Mouse (Mus musculus) retina, adult 2 months (tissue): Measurements from ENCODE around the gene Mitf.

Experiments
- DNase-seq: peaks from one replicate; pipeline ENCODE4 v3.0.0-alpha.2; 2012; ENCODE audit warnings: low read depth, low spot score

The Mitf gene

DNA sequence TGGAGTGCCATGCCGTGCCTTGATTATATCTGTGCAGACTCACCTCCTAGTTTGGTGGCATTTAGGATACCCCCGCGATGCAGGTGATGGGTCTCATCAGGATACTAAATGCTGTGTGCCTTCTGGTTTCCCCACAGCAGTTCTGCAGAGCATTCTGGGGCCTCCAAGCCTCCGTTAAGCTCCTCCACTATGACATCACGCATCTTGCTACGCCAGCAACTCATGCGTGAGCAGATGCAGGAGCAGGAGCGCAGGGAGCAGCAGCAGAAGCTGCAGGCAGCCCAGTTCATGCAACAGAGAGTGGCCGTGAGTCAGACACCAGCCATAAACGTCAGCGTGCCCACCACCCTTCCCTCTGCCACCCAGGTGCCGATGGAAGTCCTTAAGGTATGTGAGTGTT lies 134.1 kb downstream of the Mitf start:
- no peak for DNase-seq

DNA sequence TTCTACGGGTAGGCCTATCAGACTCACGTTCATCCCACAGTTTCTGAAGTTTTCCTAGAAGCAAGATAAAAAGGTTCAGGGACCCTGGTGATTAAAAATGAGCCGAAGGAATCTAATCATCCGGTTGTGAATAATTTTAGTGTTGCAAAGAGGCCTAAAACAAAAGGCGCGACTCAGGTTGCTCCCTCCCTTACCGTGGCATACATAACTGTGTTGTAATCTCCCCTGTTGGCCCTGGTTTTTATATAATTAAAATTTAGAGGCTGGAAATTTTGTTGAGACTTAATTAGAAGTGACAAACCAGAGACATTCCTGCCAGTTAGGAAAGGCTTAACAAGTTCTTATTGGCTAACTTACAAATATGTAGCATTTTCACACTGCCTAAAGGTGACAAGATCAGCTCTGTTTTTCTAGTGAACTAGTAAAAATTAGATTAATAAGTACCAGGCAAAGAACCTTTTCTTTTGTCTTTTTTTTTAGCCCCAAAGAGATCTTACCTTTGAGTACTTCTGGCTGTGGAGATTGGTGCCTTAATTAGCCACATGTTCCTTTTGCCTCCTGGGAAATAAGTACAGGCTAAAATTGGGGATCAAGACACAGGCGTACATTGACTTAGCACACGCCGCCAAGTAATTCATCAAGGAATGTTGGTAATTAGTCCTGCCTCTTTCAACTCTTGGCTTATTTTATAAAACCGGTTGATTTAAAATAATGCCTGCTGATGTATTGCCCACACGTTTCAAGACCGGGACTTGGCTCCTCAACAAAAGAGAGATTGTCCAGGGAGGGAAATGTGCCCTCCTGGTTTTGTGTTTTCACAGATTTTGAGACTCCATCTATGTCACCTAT lies 143.4 kb downstream of the Mitf start:
- no peak for DNase-seq

DNA sequence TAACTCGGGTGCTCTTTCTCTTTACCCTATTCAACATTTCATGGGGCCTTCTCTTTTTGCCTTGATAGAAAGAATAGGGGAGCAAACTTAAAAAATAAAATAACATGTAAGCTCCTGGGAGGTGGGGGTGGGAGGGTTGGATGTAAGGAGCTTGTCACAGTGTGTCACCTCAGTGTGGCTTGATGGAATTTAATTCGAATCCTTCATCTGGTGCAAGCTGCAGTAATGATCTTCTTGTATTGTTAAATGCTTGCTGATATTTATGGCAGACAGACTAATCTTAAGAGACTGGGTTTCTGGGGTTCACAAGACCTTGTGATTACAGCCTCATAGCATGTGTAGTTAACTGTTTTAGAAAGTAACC lies 144.0 kb downstream of the Mitf start:
- no peak for DNase-seq

DNA sequence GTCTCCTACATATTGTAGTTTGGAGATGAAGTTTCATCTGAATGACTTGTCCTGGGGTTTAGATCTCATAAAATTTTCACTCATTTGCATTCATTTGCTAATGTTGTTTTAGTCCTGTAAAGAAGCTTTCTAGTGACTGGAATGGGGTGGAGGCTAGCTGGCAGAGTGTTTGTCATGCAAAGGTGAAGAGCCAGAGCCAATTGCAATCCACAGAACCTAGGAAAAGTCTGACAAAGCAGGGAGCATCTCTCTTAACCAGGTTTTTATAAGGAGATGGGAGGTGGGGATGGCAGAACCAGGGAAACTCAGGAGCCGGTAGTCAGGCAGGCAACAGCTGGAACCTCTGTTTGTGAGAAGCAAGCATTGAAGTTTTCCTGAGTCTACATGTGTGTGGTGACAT lies 144.9 kb downstream of the Mitf start:
- no peak for DNase-seq

DNA sequence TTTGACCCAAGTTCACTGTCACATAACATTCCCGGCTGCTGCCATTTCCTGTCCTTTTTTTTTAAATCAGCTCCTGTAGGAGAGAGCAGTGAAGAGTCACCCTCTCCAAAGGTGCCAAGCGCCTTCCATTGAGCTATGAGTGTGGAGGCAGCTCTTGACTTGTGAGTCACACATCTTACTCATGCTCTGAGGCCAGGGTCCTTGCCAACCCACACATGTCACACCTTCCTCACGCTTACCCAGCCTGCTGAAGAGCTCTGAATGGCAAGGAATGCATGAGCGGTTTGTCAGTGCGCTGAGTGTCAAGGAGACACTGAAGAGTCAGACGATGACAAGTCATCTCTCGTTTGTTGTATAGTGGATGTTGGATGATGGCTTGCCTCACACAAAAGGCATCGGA lies 146.0 kb downstream of the Mitf start:
- DNase-seq: no peak

DNA sequence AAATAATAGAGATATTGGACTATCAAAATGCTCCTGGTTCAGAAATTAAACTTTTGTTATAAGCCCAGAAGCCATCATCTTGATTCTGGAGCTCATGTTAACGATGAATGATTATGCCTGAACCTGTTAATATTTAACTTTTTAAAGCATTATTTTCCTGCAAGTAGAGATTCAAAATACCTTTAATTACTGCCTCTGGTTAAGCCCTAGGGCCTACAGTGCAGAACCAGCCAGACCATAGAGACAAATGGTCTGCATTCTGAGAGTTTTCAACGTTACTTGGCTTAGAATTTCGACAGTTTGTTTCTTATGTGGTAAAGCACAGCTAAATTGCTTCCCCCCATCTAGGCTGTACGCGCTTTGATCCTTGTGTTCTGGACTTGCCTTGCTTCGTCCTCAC lies 149.3 kb downstream of the Mitf start:
- DNase-seq: no peak

DNA sequence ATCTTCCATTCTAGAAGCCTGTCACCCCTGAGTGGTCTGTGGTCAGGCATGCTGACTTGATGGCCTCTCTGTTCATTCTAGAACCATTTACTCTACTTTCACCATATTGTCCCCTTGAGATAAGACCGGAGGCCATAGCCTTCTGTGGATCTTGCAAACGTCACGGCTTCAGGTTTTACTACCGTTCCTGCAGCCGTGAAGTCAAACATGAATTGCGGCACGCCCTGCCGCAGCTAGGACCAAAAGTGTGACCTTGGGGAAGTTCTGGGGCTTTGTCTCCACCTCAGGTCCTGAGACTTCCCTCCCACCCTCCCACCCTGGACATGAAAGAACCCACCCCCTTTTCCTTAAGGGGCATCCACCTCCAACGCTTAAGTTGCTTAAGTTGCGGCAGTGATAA lies 149.8 kb downstream of the Mitf start:
- no peak for DNase-seq

DNA sequence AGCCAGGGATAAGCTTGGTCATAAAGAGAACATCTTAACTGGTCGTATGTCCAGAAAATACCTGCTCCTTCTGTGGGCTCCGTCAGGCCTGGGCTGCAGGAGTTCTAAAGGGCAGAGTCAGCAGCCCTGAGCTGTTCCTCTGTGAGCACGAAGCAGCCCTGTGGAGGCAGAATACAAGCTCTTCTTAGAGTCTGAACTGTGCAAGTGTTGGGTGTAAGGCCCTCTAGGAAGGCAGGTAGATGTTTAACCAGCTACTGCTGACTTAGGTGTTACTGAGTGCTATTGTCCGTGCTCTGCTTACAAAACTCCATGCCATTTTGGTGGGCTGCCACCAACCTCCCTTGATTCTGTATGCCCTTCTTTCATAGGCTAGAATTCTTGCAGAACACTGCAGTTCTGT lies 151.4 kb downstream of the Mitf start:
- DNase-seq: no peak

DNA sequence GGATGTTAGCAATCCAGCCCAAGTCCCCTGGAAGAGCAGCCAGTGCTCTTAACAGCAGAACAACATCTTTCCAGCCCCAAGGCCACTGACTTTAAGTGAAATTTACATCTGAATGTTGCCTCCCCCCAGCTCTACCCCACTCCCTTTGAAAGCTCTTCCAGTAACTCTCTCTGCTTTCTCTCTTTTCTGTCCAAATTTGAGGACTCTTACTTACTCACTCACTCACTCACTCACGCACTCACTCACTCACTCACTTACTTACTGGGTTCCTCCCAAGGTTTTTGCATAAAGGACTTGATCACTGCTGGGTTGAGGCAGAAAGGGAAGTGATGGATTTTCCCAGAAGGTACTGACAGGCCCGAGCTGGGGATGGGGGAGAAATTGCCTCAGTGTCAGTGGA lies 154.9 kb downstream of the Mitf start:
- DNase-seq: no peak

DNA sequence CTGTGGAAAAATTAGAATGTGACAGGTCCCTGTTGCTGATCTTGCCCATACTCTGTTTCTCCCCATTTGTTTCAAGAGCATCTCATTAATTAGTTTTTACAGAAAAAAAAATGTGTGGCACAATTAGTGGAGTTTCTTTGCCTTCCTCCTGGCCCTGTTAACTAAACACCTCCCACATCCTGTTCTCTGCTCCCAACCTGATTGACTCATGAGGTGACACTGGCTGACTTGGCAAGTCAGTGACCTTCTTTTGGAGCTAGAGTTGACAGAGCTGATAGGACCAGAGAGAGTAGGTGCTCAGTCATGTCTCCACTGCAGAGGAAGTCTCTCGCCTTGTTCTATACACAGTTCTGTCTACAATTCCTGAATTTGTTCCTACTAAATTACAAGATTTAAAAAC lies 155.5 kb downstream of the Mitf start:
- no peak for DNase-seq

DNA sequence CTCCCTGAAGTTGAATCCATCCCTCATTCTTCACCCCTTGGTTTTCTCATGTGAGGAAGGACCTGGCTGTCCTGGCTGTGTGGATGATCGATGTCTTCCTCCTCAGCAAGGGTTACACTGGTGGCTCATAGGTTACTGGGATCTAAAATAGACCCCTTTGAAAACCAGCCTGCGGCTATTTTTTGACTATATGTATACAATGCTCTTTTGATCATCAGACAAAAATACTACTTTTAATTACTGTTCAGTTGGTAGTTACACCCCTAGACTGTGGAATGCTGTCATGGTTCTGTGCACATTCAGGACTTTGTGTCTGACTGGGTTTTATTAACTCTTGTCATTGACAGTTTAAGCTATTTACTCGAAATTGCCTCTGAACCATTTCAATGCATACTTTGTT lies 157.9 kb downstream of the Mitf start:
- DNase-seq: no peak

DNA sequence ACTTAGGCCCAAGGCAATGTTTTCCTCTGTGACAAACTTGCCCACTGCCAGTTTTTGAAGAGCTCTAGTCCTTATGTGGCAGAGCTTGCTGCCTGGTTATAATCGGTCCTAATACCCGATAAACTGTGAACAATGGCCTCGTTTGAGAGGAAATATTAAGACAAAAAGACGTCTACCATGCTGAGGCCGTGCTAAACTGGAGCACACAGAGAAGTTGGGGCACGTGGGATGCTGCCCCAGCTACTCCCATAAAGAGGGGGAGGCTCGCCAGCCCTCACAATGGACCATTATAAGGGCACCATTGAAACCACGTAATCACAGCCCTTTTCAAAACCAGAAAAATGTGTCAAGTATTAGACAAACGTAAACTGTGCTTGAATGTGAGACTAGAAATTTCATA lies 174.8 kb downstream of the Mitf start:
- DNase-seq: no peak

DNA sequence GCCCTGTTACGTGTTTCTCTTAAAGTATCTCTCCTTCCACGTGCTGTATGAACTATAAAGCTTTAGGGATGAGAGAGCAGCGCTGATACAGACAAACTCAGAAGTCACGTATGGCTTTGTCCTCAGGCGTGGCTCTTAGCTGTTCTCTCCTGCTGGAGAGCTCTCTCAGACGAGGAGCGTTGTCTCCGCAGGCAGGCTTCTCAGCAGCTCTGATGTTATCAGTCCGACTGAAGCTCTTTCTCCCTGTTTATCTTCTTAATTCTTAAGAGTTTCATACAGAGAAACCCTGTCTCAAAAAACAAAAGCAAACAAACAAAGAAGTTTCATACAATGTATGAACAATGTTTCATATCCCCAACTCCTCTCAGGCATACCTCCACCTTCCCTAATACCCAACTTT lies 178.8 kb downstream of the Mitf start:
- no peak for DNase-seq

DNA sequence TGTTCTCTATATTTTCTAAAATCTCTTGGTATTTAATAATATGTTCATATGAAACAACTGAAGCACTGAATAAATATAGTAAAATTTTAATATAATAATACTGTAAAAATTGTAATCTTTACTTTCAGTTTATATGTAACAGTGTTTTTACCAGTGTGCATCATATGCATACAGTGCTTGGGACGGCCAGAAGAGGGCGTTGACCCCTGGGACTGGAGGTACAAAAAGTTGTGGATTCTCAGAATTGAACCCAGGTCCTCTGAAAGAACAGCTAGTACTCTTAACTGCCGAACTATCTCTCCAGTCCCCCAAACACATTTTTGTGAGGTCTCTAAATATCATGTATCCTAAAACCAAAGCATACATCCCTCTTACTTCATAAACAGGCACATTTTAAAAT lies 179.6 kb downstream of the Mitf start:
- DNase-seq: no peak

DNA sequence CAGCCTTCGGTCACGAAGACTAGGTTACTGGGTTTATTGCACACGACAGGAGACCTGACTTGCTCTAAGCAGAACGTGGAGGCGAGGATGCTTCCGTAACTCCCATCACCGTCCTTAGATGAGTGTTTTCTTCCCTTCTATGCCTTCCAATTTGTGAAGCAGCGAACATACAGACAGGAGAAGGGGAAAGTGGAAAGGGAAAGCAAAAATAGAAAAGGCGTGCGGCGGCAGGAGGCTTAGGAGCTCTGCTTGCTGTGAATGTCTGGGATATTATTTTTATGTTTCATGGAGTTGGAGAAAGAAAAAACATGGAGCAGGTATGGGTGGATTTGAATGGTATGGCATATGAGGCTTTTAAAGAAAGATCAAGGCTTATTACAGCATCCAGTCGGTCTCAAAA lies 186.7 kb downstream of the Mitf start:
- DNase-seq: no peak

DNA sequence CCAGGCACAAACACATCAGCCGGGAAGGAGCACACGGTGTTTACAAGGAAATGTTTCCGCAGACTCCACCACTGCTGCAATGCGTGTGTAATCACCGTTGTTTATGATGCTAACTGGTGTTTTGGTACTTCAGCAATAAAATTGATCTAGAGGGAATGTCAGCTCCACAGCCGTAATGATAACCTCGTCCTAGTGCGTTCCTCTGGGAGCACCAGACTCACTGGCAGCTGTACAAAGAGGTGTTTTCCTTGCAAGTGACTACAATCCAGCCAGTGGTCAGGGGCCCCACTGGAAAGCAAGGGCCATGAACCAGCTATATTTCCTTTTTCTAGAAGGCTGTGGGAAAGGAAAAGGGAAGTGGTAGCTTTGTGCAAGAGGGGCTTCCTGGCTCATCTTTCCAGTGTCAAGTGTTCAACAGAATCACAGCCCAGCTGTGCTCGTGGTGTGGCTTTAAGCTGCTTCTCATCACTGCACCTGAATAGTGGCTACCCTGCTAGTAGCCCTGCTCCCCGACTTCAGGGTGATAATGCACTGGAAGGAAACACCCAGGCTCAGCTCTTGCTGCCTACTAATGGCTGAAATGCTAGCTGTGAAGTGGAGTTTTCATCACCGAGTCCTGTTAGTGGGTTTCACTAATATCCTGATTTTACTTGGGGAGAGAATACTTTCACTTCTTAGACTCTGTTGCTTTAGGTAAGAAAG lies 188.9 kb downstream of the Mitf start:
- no peak for DNase-seq

DNA sequence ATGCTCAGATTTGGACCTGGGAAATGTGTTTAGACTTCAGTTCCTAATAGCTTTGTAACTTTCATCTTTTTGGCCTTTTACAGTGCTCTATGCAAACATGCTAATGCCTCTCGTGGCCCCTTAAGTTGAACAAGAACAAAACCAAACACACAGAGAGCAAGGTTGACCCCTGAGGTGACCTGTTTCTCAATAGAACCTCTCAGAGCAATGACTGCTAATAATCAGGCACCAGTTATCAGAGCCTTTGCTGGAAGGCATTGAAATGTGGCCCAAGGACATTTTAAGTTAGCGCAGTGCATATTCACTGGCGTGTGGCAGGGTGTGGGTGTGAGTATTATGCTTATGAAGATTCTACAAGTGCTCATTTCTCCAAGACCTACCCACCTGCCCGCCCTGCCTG lies 194.7 kb downstream of the Mitf start:
- no peak for DNase-seq

DNA sequence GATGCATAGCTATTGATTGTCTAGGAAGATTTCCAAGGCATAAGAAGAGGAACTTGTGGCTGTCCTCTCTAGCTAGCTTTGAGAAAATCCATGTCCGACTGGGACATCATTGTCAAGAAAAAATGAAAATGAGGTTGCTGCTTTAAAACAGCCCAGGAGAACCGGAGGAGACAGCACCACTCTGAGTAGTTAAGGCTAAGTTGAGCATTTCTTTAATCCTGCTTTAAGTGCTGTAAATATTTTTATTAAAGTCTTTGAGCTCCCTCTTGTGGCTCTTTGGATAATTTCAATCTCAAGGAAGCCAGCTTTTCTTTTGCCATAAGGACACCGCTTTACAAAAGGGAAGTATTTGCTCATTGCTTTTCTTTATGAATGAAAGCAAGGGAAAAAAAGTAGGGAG lies 196.3 kb downstream of the Mitf start:
- DNase-seq: peak; percentile 46

DNA sequence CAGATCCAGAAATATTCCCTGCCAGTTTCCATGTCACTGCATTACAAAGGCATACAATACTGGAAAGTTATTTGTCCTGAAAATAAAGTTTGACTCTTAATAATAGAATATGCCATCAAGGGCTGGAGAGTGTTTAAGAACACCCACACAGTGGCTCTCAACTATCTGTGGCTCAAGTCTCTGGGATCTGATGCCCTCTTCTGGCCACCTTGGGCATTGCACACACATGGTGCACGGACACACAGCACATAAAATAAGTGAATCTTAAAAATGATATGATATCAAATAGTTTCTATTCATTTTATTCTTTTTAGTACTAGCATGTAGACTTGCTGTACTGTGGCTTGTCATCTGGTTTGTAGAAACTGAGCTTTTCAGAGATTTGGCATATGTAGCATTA lies 198.7 kb downstream of the Mitf start:
- DNase-seq: no peak

DNA sequence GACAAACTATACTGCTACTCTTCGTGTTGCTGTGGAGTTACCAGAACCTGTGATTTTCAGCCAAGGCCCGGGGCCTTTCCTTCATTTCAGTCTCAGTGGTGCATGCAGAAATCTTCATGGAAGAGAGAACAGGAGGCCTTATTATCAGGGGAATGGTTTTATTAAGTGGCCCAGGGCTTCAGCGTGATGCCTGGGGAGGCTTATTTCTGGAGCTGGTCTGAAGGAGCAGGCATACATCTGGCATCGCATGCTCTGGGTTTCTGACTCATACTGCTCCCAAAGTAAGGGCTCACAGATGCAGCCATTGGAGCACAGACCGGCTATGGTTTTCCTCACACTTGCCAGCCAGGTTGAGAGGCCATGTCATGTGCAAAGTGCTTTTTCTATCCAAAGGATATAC lies 208.2 kb downstream of the Mitf start:
- DNase-seq: no peak

DNA sequence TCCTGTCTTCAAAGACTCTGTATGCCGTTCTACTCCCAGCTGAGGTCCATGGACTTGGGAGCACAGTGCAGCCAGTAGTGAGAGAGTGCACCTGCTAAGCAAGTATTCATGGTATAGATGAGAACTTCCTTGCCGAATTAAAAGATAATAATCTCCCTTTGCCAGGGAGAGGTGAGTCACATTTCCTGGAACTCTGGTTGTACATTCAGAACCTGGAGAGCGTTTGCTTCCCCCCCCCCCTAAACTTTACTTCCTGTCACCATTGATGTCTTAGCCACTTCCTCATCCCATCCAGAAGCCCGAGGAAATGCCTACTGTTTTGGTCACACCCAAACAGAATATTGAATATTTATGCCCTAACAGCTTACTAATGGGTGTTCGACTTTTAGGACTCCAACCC lies 209.0 kb downstream of the Mitf start:
- DNase-seq: no peak

DNA sequence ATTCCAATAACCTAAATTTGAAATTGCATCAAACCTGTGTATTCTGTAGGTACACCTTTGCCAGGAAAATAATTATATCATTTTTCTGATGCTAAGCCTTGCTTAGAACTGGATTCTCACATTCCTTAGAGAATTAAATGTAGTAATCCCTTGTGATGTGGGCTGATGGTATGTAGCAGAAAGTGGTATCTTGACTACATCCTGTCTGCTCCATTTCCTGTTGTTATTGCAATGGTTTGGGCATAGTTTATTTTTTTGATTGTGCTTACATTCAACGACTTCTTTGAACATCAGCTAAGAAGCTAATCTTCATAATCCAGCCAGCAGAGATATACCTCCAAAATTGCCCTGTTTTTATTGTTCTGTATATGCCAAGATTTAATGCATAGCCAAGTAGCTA lies 217.0 kb downstream of the Mitf start:
- no peak for DNase-seq

DNA sequence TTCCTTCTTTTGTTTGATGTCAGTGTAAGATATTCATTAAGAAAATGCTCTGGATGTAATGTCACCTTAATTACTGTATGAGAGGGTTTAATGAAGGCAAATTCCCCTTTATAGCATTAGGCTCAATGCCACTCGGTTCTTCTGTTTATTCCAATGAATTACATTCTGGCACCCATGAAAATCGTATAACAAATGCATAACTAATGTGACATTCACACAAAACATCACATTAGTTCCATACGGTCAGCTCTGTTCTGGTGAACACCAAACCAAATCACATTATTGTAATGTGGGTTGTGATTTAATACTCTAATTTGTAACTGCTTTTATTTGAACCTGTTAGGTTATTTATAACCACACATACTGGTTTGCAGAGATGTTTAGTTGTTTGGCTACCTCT lies 231.7 kb downstream of the Mitf start:
- no peak for DNase-seq

DNA sequence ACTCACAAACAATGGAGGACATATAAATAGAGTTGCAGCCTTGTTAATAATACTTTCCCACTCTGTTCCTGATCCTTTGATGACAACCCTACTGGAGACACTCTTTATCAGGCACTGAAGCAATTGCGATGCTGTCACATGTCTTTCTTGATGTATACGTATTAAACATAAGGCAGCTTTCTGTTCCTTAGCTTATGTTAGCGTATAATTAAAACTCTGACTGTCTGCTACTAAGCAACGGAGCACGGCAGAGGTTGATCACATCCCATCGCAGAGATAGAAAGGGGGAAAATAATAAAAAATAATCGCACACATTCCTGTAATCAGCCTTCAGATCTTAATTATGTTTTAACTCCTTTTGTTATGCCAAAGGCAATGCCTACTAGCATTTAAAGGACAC lies 234.9 kb downstream of the Mitf start:
- DNase-seq: no peak
